Mouse (Mus musculus) liver, postnatal 0 days (tissue): ENCODE results near the gene Ccdc17. TPM values are rescaled to one million over a fixed set of nuclear protein-coding genes. Genes with fewer than 3 reads are reported as not detected.

Experiments used
- ATAC-seq: fragments of 200-750 bp; cut with Nextera tagmentation; 2 replicates; pipeline ENCODE4 v1.8.0; 2017; ENCODE audit warnings: mild to moderate bottlenecking, moderate library complexity
- DNase-seq: peaks from one replicate; pipeline ENCODE4 v3.0.0-alpha.2; 2016
- H3K27ac ChIP-seq: fragments of 300-500 bp; sonication (generic); 2 replicates; pipeline ENCODE4 v1.5.1; 2014; ENCODE audit warnings: antibody characterized with exemption, moderate library complexity, mild to moderate bottlenecking, low read depth
- H3K27me3 ChIP-seq: fragments of 300-500 bp; sonication (generic); 2 replicates; pipeline ENCODE4 v1.6.1; 2014; ENCODE audit warnings: low read length, control low read depth, mixed read lengths; ENCODE audit not compliant: insufficient read depth
- H3K36me3 ChIP-seq: fragments of 300-500 bp; sonication (generic); replicated peaks from 2 replicates; pipeline ENCODE4 v1.6.1; 2014; ENCODE audit warnings: mild to moderate bottlenecking, control low read depth, low read length, moderate library complexity, mixed read lengths; ENCODE audit not compliant: insufficient read depth
- H3K4me1 ChIP-seq: fragments of 300-500 bp; sonication (generic); 2 replicates; pipeline ENCODE4 v1.6.1; 2014; ENCODE audit warnings: antibody characterized with exemption, mild to moderate bottlenecking, control low read depth; ENCODE audit not compliant: insufficient read depth
- H3K4me2 ChIP-seq: fragments of 300-500 bp; sonication (generic); 2 replicates; pipeline ENCODE4 v1.6.1; 2014; ENCODE audit warnings: low read depth, mild to moderate bottlenecking, low read length, moderate library complexity, mixed read lengths
- H3K4me3 ChIP-seq: fragments of 300-500 bp; sonication (generic); 2 replicates; pipeline ENCODE4 v1.5.1; 2014; ENCODE audit warnings: low read depth, low read length
- H3K9ac ChIP-seq: fragments of 300-500 bp; sonication (generic); replicated peaks from 2 replicates; pipeline ENCODE4 v1.6.1; 2014; ENCODE audit warnings: mild to moderate bottlenecking, moderate library complexity
- H3K9me3 ChIP-seq: fragments of 300-500 bp; sonication (generic); 2 replicates; pipeline ENCODE4 v1.6.1; 2016; ENCODE audit warnings: mild to moderate bottlenecking, control low read depth, low read length, mixed read lengths
- CTCF ChIP-seq: sonication (generic); IDR thresholded peaks from 2 replicates; pipeline ENCODE4 v1.5.1; 2016; ENCODE audit warnings: antibody characterized with exemption, low read depth
- EP300 ChIP-seq: IDR thresholded peaks from 2 replicates; pipeline ENCODE4 v1.6.1; 2016; ENCODE audit warnings: antibody characterized with exemption, low read depth, mild to moderate bottlenecking
- WGBS: fragments of 180-500 bp; shearing (Covaris S2); extraction: QIAGEN DNeasy Blood & Tissue Kit; methylation state at CpG from one replicate; pipeline ENCODE4 v1.1.7; 2014; ENCODE audit not compliant: insufficient replicate concordance; 5-methylcytosine and 5-hydroxymethylcytosine counted together
- polyA plus RNA-seq: library from polyadenylated mRNA; unstranded; fragments of >200 nt; fragmentation: Nextera tagmentation; extraction: Ambion mirVana; gene quantifications from 2 replicates; pipeline ENCODE4 v1.2.1, GENCODE M21; 2015

Ccdc17 gene
- polyA plus RNA-seq, 1 experiment from 2014 or later: 2.9 TPM

DNA sequence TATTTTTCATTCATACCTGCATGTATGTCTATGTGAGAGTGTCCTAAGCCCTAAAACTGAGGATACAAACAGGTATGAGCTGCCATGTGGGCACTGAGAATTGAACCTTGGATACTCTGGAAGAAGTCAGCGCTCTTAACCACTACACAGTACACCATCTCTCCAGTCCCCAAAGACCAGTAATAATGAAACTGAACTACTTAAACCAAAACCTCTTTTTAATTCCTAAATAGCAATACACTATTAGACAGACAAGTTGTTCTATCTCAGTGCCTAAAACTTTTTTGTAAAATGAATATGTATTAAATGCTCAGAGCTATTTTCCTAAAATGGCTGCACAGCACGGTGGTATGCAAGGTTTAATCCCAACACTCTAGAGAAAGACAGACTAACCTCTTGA, 18.8 kb downstream of the Ccdc17 start:
- ATAC-seq: no peak
- Histone ChIP-seq H3K9ac (no peak overlapping the region), H3K27ac (no peak overlapping the region), H3K4me1 (no peaks in the 10 kb centered on the region), H3K27me3 (no peaks in the 10 kb centered on the region), H3K4me2 (no peak overlapping the region), H3K9me3 (no peaks in the 10 kb centered on the region), H3K4me3 (no peak overlapping the region), H3K36me3 (peaks cover 62% of the 10 kb centered on the region)
- WGBS: 92% methylated on average over 2 of the region's 2 CpGs
- DNase-seq: no peak
- TF ChIP-seq CTCF (no peak), EP300 (no peak)

DNA sequence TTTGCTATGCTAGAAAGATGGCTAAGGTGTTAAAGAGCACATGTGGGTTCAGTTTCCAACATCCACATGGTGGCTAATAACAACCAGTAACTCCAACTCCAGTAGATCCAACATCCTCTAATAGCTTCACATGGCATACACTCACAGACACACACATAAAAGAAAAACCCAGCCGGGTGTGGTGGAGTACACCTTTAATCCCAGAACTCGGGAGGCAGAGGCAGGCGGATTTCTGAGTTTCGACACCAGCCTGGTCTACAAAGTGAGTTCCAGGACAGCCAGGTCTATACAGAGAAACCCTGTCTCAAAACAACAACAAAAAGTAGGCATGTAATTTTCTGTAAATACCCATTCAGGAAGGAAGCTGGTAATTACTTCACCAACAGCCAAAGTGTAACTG, 28.4 kb downstream of the Ccdc17 start:
- Histone ChIP-seq H3K4me1 (peaks cover 16% of the 10 kb centered on the region), H3K36me3 (peaks cover 26% of the 10 kb centered on the region), H3K9ac (no peak overlapping the region), H3K9me3 (no peaks in the 10 kb centered on the region), H3K4me2 (no peak overlapping the region), H3K4me3 (no peak overlapping the region), H3K27ac (no peak overlapping the region), H3K27me3 (no peaks in the 10 kb centered on the region)
- DNase-seq: no peak
- WGBS: 83% methylated on average over 4 of the region's 4 CpGs
- TF ChIP-seq EP300 (no peak), CTCF (no peak)
- ATAC-seq: no peak

DNA sequence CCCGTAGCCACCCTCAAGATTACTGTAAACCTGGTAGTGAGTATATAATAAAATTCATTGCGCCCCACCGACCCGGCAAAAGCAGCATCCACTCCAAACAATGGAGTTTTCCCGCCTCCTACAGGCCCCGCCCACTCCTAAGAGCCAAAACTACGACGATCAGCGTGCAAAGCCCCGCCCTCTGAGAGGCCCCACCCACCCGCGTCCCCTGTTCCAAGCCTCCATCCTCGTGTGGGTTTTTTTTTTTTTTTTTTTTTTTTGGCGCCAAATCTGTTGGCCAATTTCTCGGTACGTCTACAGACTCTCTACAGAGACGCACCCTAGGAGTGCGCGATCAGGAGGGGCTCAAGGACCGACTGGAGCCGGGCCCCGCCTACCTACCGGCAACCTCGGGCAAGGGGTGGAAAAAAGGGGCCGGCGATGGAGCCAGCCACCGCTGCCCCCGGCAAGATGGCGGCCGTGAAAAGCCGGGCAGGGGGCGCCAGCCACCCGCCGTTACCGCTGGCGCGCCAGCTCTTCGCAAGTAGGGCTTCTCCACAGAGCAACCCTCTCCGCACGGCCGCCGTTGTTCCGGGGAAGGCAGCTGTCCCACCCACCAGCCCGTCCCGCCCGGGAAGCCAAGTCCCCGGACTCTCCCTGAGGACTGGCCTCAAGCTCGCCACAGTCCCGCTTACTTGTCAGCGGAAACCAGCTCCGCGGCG, 30.4 kb downstream of the Ccdc17 start:
- Histone ChIP-seq H3K4me3 (peak overlapping the region; percentile 98), H3K4me1 (peaks cover 16% of the 10 kb centered on the region), H3K36me3 (peaks cover 10% of the 10 kb centered on the region), H3K27me3 (no peaks in the 10 kb centered on the region), H3K9me3 (no peaks in the 10 kb centered on the region), H3K27ac (peak overlapping the region; percentile 94), H3K9ac (peak overlapping the region; percentile 96), H3K4me2 (peak overlapping the region; percentile 97)
- ATAC-seq (peak; percentile 69), DNase-seq (peak; percentile 96)
- TF ChIP-seq EP300 (no peak), CTCF (peak; percentile 16; the same call in 1 of the 2 replicates)
- WGBS: under 1% methylated on average over 51 of the region's 53 CpGs

DNA sequence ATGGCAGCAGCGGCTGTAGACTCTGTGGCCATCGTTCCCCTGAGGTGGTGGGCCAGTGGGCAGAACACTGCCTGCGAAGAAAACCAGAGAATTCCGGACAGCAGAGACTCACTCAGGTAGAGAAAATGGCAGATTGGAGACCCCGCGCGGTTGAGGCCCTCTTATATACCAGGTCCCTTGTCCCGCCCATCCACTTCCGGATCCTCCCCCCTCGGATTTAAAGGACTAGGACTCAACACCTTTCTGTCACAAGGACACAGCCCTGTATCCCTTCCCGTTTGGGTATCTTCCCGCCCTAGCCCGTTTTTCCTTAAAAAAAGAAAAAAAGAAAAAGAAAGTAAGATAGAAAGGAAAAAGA, 30.9 kb downstream of the Ccdc17 start:
- DNase-seq (peak; percentile 93), ATAC-seq (peak; percentile 89)
- Histone ChIP-seq H3K27ac (peak overlapping the region; percentile 94), H3K36me3 (0 out of 2 replicates have a peak, but pooled peaks cover 5% of the 10 kb centered on the region), H3K4me1 (peaks cover 16% of the 10 kb centered on the region), H3K9me3 (no peaks in the 10 kb centered on the region), H3K9ac (peak overlapping the region; percentile 96), H3K4me3 (peak overlapping the region; percentile 98), H3K4me2 (peak overlapping the region; percentile 97), H3K27me3 (no peaks in the 10 kb centered on the region)
- TF ChIP-seq EP300 (0 out of 2 replicates have a peak, but pooled peaks have one; percentile 25), CTCF (0 out of 2 replicates have a peak, but pooled peaks have one; percentile 0)
- under 1% methylated on average over 13 of the region's 13 CpGs for WGBS

DNA sequence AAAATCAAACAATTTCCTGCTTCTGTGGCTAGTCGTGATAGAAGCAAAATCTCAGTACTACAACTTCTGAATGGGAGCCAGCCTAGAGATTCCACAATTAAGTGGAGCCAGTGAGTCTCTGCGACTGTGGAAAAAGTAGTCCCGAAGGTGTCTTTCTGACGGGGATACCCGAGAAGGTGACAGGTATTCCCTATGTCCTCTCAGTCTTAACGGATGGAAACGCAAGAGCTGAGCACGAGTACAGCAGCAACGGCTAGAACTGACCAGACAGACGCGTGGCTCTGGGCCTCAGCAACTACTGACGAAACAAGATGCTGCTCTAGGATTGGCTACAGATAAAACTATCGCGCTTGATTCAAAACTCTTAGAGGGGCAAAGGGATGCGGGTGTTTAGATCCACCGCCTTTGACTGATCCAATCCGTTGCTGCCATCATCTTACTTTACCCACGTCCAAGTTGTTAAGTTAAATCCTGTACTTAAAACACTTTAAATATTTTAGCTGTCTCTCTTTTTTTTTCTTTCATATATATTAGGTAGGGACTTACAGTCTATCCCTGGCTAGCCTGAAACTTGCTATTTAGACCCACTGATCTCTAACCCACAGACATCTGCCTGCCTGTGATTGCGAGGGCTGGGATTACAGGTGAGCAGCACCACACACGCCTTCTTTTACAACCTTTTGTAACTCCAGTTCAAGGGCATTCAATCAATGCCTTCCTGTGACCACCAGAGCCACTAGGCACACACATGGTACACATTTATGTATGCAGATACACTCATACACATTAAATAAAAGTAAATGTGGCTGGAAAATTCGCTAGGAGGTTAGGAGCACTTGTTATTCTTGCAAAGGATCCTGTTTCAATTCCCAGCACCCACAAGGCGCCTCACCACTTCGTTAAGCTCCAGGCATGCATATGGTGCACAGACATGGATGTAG, 31.5 kb downstream of the Ccdc17 start, which contains the start of gene Nasp:
Nasp (minus strand) TSS at position 220 of the 941 bp plus-strand sequence.
- Histone ChIP-seq H3K27ac (peak within 1 kb of the TSS; percentile 94), H3K4me2 (peak within 1 kb of the TSS; percentile 97), H3K27me3 (no peaks in the 10 kb centered on the region), H3K36me3 (0 out of 2 replicates have a peak, but pooled peaks cover 4% of the 10 kb centered on the region), H3K9ac (peak within 1 kb of the TSS; percentile 96), H3K4me1 (peaks cover 16% of the 10 kb centered on the region), H3K9me3 (no peaks in the 10 kb centered on the region), H3K4me3 (peak within 1 kb of the TSS; percentile 98)
- DNase-seq: peak; percentile 77
- ATAC-seq: peak; percentile 83
- 7% methylated on average over 23 of the region's 23 CpGs for WGBS
- TF ChIP-seq EP300: no peak
- TF ChIP-seq CTCF: no peak

DNA sequence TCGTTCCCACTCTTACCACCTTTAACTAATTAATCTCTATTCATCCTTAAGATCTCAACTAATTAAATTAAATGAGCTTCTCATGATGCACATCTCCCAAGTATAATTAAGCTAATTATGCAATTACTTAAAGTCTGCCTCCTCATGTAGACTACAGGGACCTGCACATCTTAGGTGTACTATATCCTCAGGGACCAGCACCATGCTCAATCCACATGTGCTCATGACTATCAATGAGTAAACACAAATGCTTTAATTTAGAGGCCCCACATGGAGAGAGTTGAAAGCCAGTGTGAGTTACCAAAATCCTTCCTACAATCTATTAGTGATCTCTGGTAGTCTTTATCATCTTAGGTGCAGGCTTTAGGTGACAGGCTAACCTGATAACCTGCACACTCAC, 38.7 kb downstream of the Ccdc17 start:
- no peak overlapping the region for H3K4me2 ChIP-seq
- no peak overlapping the region for H3K4me3 ChIP-seq
- 93% methylated on average over 1 of the region's 1 CpGs for WGBS
- H3K27ac ChIP-seq: no peak overlapping the region
- H3K4me1 ChIP-seq: no peaks in the 10 kb centered on the region
- TF ChIP-seq EP300: no peak
- no peak for TF ChIP-seq CTCF
- no peak overlapping the region for H3K9ac ChIP-seq
- no peaks in the 10 kb centered on the region for H3K9me3 ChIP-seq
- ATAC-seq (no peak), DNase-seq (no peak)
- H3K36me3 ChIP-seq: peaks cover 51% of the 10 kb centered on the region
- no peaks in the 10 kb centered on the region for H3K27me3 ChIP-seq
